7 mouse cellular contexts compared by ENCODE assay signal in the genomic region with DNA sequence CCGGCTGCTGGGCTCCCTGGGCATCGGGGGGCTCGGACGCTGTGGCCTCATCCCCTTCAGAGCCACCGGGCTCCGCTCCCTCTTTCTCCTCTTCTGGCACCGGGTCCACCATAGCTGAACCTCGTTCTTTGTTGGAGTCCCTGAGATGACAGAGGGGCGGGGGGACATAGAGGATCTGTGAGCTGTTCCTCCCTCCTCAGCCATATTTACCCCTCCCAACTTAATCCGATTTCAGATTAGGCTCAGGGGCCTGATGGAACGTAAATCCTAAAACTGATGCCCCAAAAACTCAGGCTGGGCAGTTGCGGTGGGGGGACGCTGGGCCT. TPM values are rescaled to one million over a fixed set of nuclear protein-coding genes. Genes with fewer than 3 reads are reported as not detected.
A peak's percentile ranks its signal among the peaks of the same experiment; 100 is the strongest.
DNase-seq lines count a peak whose midpoint lies in the region; ATAC-seq and TF ChIP-seq lines count a peak whose summit lies in the region.

No protein-coding gene starts in this region.

- H3K9ac ChIP-seq in lung, embryonic 14.5 days = peak overlapping the region; percentile 42; the same call in 1 of the 2 replicates
- peak overlapping the region; percentile 91 for H3K9ac ChIP-seq in forebrain, embryonic 12.5 days
- peak overlapping the region; percentile 65; the same call in 1 of the 2 replicates for H3K9ac ChIP-seq in intestine, embryonic 16.5 days (ENCODE audit: low read depth, low read length)
- peak overlapping the region; percentile 89 for H3K9ac ChIP-seq in neural tube, embryonic 15.5 days (replicated peaks)

- peak overlapping the region; percentile 59 for H3K4me3 ChIP-seq in lung, embryonic 14.5 days (ENCODE audit: low read depth, low read length)
- H3K4me3 ChIP-seq in forebrain, embryonic 12.5 days (replicated peaks) = peak overlapping the region; percentile 66
- peak overlapping the region; percentile 62 for H3K4me3 ChIP-seq in intestine, embryonic 16.5 days (ENCODE audit: low read length)
- H3K4me3 ChIP-seq in neural tube, embryonic 15.5 days (replicated peaks) = peak overlapping the region; percentile 66

- H3K9me3 ChIP-seq in lung, embryonic 14.5 days (ENCODE audit: low read depth, low read length) = no peaks in the 10 kb centered on the region
- peaks cover 42% of the 10 kb centered on the region for H3K9me3 ChIP-seq in forebrain, embryonic 12.5 days
- H3K9me3 ChIP-seq in intestine, embryonic 16.5 days (ENCODE audit: control insufficient read depth, low read length) = no peaks in the 10 kb centered on the region
- no peaks in the 10 kb centered on the region for H3K9me3 ChIP-seq in neural tube, embryonic 15.5 days (replicated peaks)

- DNase-seq in lung, embryonic 14.5 days = no peak
- DNase-seq in lung, postnatal 14 days = no peak
- DNase-seq in adrenal gland, adult (ENCODE audit: inconsistent age in 2 of 2, low spot score in 1 of 2) = no peak

- peak overlapping the region; percentile 97 for H3K4me2 ChIP-seq in lung, embryonic 14.5 days
- peak overlapping the region; percentile 69 for H3K4me2 ChIP-seq in forebrain, embryonic 12.5 days
- peak overlapping the region; percentile 97 for H3K4me2 ChIP-seq in intestine, embryonic 16.5 days (ENCODE audit: low read depth, low read length)
- peak overlapping the region; percentile 83 for H3K4me2 ChIP-seq in neural tube, embryonic 15.5 days

- H3K4me1 ChIP-seq in lung, embryonic 14.5 days (ENCODE audit: insufficient read depth) = peaks cover 7% of the 10 kb centered on the region
- peaks cover 24% of the 10 kb centered on the region for H3K4me1 ChIP-seq in forebrain, embryonic 12.5 days
- peaks cover 25% of the 10 kb centered on the region for H3K4me1 ChIP-seq in intestine, embryonic 16.5 days (ENCODE audit: control insufficient read depth, insufficient read depth, low read length)
- peaks cover 39% of the 10 kb centered on the region for H3K4me1 ChIP-seq in neural tube, embryonic 15.5 days

- TF ChIP-seq CTCF in lung, embryonic 14.5 days (IDR thresholded peaks at IDR 0.05; ENCODE audit: low read depth) = no peak

- peaks cover 65% of the 10 kb centered on the region for H3K27me3 ChIP-seq in lung, embryonic 14.5 days (ENCODE audit: insufficient read depth, low read length)
- H3K27me3 ChIP-seq in forebrain, embryonic 12.5 days = peaks cover 16% of the 10 kb centered on the region
- H3K27me3 ChIP-seq in intestine, embryonic 16.5 days (replicated peaks; ENCODE audit: control insufficient read depth, insufficient read depth, low read length) = peaks cover 60% of the 10 kb centered on the region
- no peaks in the 10 kb centered on the region for H3K27me3 ChIP-seq in neural tube, embryonic 15.5 days (replicated peaks)

- ATAC-seq in lung, embryonic 14.5 days (ENCODE audit: insufficient read depth) = no peak
- ATAC-seq in forebrain, embryonic 12.5 days (ENCODE audit: low FRiP score) = peak; percentile 34; the same call in 1 of the 2 replicates
- no peak for ATAC-seq in intestine, embryonic 16.5 days
- ATAC-seq in neural tube, embryonic 15.5 days (ENCODE audit: low FRiP score) = no peak
- no peak for ATAC-seq in CD4-positive, CD25-positive, alpha-beta regulatory T cell, adult 4 months

- H3K27ac ChIP-seq in lung, embryonic 14.5 days (ENCODE audit: low read depth) = no peak overlapping the region
- peak overlapping the region; percentile 99 for H3K27ac ChIP-seq in forebrain, embryonic 12.5 days
- no peak overlapping the region for H3K27ac ChIP-seq in intestine, embryonic 16.5 days (ENCODE audit: low read length)
- H3K27ac ChIP-seq in neural tube, embryonic 15.5 days (replicated peaks) = peak overlapping the region; percentile 96

- H3K36me3 ChIP-seq in lung, embryonic 14.5 days (ENCODE audit: insufficient read depth) = no peaks in the 10 kb centered on the region
- H3K36me3 ChIP-seq in forebrain, embryonic 12.5 days (replicated peaks) = peaks cover 49% of the 10 kb centered on the region
- no peaks in the 10 kb centered on the region for H3K36me3 ChIP-seq in intestine, embryonic 16.5 days (ENCODE audit: control insufficient read depth, insufficient read depth, low read length)
- peaks cover 27% of the 10 kb centered on the region for H3K36me3 ChIP-seq in neural tube, embryonic 15.5 days

- WGBS in lung, embryonic 14.5 days = 13% methylated on average over 13 of the region's 13 CpGs
- WGBS in forebrain, embryonic 12.5 days = 8% methylated on average over 13 of the region's 13 CpGs
- WGBS in intestine, embryonic 16.5 days = 10% methylated on average over 13 of the region's 13 CpGs
- WGBS in neural tube, embryonic 15.5 days = under 1% methylated on average over 13 of the region's 13 CpGs

RNA-seq across cellular contexts. Expression of a gene that starts 1.1 kb away (rescaled TPM):
- polyA plus RNA-seq in lung, embryonic 14.5 days (2014; fragmentation: Nextera tagmentation; extraction: Ambion mirVana) = 0.04 and 0.11 TPM in 2 replicates
- 6.2 and 7.8 TPM in 2 replicates for polyA plus RNA-seq in forebrain, embryonic 12.5 days (2016; fragmentation: Nextera tagmentation; extraction: Ambion mirVana)
- 0.02 and 0.09 TPM in 2 replicates for polyA plus RNA-seq in intestine, embryonic 16.5 days (2015; fragmentation: Nextera tagmentation; extraction: Ambion mirVana)
- 1.5 and 2.1 TPM in 2 replicates for polyA plus RNA-seq in neural tube, embryonic 15.5 days (2015; fragmentation: Nextera tagmentation; extraction: Ambion mirVana)
- not detected for polyA plus RNA-seq in CD4-positive, CD25-positive, alpha-beta regulatory T cell, adult 4 months (2017; shearing (Covaris generic))

RNA-seq across cellular contexts. Expression of a gene that starts 31.0 kb away (rescaled TPM):
- 20.5 and 21.2 TPM in 2 replicates for polyA plus RNA-seq in lung, embryonic 14.5 days (2014; fragmentation: Nextera tagmentation; extraction: Ambion mirVana)
- 19.5 and 21.2 TPM in 2 replicates for polyA plus RNA-seq in forebrain, embryonic 12.5 days (2016; fragmentation: Nextera tagmentation; extraction: Ambion mirVana)
- polyA plus RNA-seq in intestine, embryonic 16.5 days (2015; fragmentation: Nextera tagmentation; extraction: Ambion mirVana) = 16.4 and 20.0 TPM in 2 replicates
- 9.1 and 11.9 TPM in 2 replicates for polyA plus RNA-seq in neural tube, embryonic 15.5 days (2015; fragmentation: Nextera tagmentation; extraction: Ambion mirVana)
- 10 to 100 TPM; 23.1 to 29.8 TPM for polyA plus RNA-seq in CD4-positive, CD25-positive, alpha-beta regulatory T cell, adult 4 months (2017; shearing (Covaris generic))

Comparison
In these comparisons a context has a peak if more than half of its experiments do, and no peak if none do; other contexts are left out.
1. H3K27ac ChIP-seq: peak in forebrain, embryonic 12.5 days (single experiment) and neural tube, embryonic 15.5 days (single experiment); none in lung, embryonic 14.5 days (single experiment) and intestine, embryonic 16.5 days (single experiment).
2. Peak in every context shown above with its lines, with median percentiles within 50 percentile points of each other: H3K4me2 ChIP-seq, H3K4me3 ChIP-seq and H3K9ac ChIP-seq.